Mouse (Mus musculus): ENCODE results near the gene Gtf2h5. TPM values are rescaled to one million over a fixed set of nuclear protein-coding genes. Genes with fewer than 3 reads are reported as not detected.

Gtf2h5 gene
- polyA plus RNA-seq, 1 experiment = 72.8 TPM

DNA sequence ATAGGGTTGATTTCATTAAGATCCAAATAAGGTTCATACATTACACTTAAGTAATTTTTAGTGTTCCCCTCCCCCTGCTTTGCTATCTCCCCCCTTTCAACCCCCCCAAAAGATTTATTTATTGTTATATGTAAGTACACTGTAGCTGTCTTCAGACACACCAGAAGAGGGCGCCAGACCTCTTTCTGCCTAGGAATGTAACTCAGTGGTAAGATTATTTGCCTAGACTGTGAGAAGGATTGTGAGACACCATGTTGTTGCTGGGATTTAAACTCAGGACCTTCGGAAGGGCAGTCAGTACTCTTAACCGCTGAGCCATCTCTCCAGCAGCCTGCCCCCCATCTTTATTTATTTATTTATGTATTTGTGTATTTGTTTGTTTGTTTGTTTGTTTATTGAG lies 31.4 kb downstream of the Gtf2h5 start:
- Histone ChIP-seq H3K27me3 (ENCODE audit: control insufficient read depth, insufficient read depth, insufficient read length) (no peaks in the 10 kb centered on the region), H3K36me3 (ENCODE audit: control insufficient read depth, insufficient read depth) (peaks cover 17% of the 10 kb centered on the region)

DNA sequence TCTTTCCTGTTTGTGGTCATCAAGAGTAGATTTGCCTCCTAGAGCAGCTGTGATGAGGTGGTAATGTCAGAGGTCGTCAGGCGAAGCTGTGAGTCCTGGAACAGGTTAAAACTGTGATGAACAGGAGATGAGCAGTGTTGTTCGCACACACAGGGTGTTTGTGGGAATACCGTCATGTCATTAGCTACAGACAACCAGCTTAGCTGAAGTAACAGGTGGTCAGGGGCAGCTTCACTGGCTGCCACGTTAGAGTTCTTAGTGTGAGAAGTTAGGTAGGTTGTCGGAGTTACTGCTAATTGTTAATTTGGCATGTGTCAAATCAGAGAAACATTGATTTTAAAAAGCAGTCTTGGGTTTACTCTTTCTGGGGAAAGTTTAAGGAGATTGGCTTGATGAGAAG lies 34.1 kb downstream of the Gtf2h5 start:
- peaks cover 100% of the 10 kb centered on the region for H3K79me2 ChIP-seq (ENCODE audit: control insufficient read depth, insufficient read depth)
- no peak overlapping the region for H3K4me3 ChIP-seq
- H3K36me3 ChIP-seq (ENCODE audit: control insufficient read depth, insufficient read depth) = peaks cover 17% of the 10 kb centered on the region
- no peak overlapping the region for H3ac ChIP-seq (ENCODE audit: control insufficient read depth, insufficient read length)
- no peaks in the 10 kb centered on the region for H3K27me3 ChIP-seq (ENCODE audit: control insufficient read depth, insufficient read depth, insufficient read length)
- H3K4me2 ChIP-seq (ENCODE audit: low read depth) = no peak overlapping the region
- TF ChIP-seq MYOD1 (IDR thresholded peaks at IDR 0.05; ENCODE audit: control insufficient read depth in 1 of 3, insufficient read length in 2 of 3, low read depth in 2 of 3) (peak in 1 of 3 experiments; percentile 59), POLR2AphosphoS2 (IDR thresholded peaks at IDR 0.05; ENCODE audit: insufficient read length, low read depth) (no peak)

More for the DNA sequence above, 31.4 kb downstream of the Gtf2h5 start:
- H3K79me2 ChIP-seq (ENCODE audit: control insufficient read depth, insufficient read depth) = peaks cover 90% of the 10 kb centered on the region
- H3K4me2 ChIP-seq (ENCODE audit: low read depth) = no peak overlapping the region
- TF ChIP-seq MYOG (IDR thresholded peaks at IDR 0.05; ENCODE audit: control insufficient read depth in 1 of 3, insufficient read depth in 1 of 3, insufficient read length in 2 of 3, low read depth in 2 of 3) = no peak
- no peak for TF ChIP-seq TCF3 (IDR thresholded peaks at IDR 0.05; ENCODE audit: insufficient read length, low read depth)
- TF ChIP-seq USF1 (IDR thresholded peaks at IDR 0.05; ENCODE audit: low read depth) = no peak
- TF ChIP-seq MAX (IDR thresholded peaks at IDR 0.05; ENCODE audit: low read depth) = no peak
- TF ChIP-seq REST (IDR thresholded peaks at IDR 0.05; ENCODE audit: insufficient read depth, insufficient read length) = no peak
- no peak for TF ChIP-seq TCF12 (IDR thresholded peaks at IDR 0.05; ENCODE audit: insufficient read depth, poor library complexity, severe bottlenecking)
- no peak for TF ChIP-seq POLR2A (IDR thresholded peaks at IDR 0.05; ENCODE audit: insufficient read length, low read depth)
- no peak for TF ChIP-seq POLR2AphosphoS2 (IDR thresholded peaks at IDR 0.05; ENCODE audit: insufficient read length, low read depth)
- TF ChIP-seq E2F4 (IDR thresholded peaks at IDR 0.05; ENCODE audit: insufficient read depth) = no peak
- TF ChIP-seq SRF (IDR thresholded peaks at IDR 0.05; ENCODE audit: control insufficient read depth, insufficient read length, low read depth) = no peak
- TF ChIP-seq MYOD1 (IDR thresholded peaks at IDR 0.05; ENCODE audit: control insufficient read depth in 1 of 3, insufficient read length in 2 of 3, low read depth in 2 of 3) = no peak
- TF ChIP-seq CEBPB (IDR thresholded peaks at IDR 0.05; ENCODE audit: insufficient read depth, poor library complexity, severe bottlenecking) = no peak
- no peak overlapping the region for H3ac ChIP-seq (ENCODE audit: control insufficient read depth, insufficient read length)
- no peak overlapping the region for H3K4me3 ChIP-seq

DNA sequence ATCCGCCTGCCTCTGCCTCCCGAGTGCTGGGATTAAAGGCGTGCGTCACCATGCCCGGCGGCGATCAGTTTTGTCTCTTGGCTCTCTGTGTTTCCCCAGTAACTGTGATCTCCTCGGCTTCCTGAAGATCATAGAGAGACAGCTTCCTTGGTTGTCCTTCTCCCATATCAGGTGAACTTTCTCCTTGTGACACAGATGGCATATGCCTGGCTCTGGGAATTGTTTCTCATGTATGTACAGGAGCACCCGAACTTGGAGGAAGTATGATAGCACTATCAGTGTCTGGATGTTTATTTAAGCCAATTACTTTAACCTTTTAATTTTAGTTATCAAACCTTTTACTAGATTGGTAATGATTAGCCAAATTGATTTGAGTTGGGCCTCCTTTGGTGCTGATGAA lies 35.5 kb downstream of the Gtf2h5 start:
- Histone ChIP-seq H3ac (ENCODE audit: control insufficient read depth, insufficient read length) (no peak overlapping the region), H3K27me3 (ENCODE audit: control insufficient read depth, insufficient read depth, insufficient read length) (no peaks in the 10 kb centered on the region), H3K36me3 (ENCODE audit: control insufficient read depth, insufficient read depth) (peaks cover 17% of the 10 kb centered on the region), H3K4me3 (no peak overlapping the region), H3K79me2 (ENCODE audit: control insufficient read depth, insufficient read depth) (peaks cover 100% of the 10 kb centered on the region), H3K4me2 (ENCODE audit: low read depth) (no peak overlapping the region)
- TF ChIP-seq SRF (IDR thresholded peaks at IDR 0.05; ENCODE audit: control insufficient read depth, insufficient read length, low read depth) = no peak
- no peak for TF ChIP-seq POLR2A (IDR thresholded peaks at IDR 0.05; ENCODE audit: insufficient read length, low read depth)
- TF ChIP-seq USF1 (IDR thresholded peaks at IDR 0.05; ENCODE audit: low read depth) = no peak
- TF ChIP-seq POLR2AphosphoS2 (IDR thresholded peaks at IDR 0.05; ENCODE audit: insufficient read length, low read depth) = no peak
- TF ChIP-seq TCF3 (IDR thresholded peaks at IDR 0.05; ENCODE audit: insufficient read length, low read depth) = no peak
- no peak for TF ChIP-seq REST (IDR thresholded peaks at IDR 0.05; ENCODE audit: insufficient read depth, insufficient read length)
- no peak for TF ChIP-seq TCF12 (IDR thresholded peaks at IDR 0.05; ENCODE audit: insufficient read depth, poor library complexity, severe bottlenecking)
- no peak for TF ChIP-seq MAX (IDR thresholded peaks at IDR 0.05; ENCODE audit: low read depth)
- no peak for TF ChIP-seq E2F4 (IDR thresholded peaks at IDR 0.05; ENCODE audit: insufficient read depth)
- TF ChIP-seq CEBPB (IDR thresholded peaks at IDR 0.05; ENCODE audit: insufficient read depth, poor library complexity, severe bottlenecking) = no peak
- no peak for TF ChIP-seq MYOG (IDR thresholded peaks at IDR 0.05; ENCODE audit: control insufficient read depth in 1 of 3, insufficient read depth in 1 of 3, insufficient read length in 2 of 3, low read depth in 2 of 3)
- no peak for TF ChIP-seq MYOD1 (IDR thresholded peaks at IDR 0.05; ENCODE audit: control insufficient read depth in 1 of 3, insufficient read length in 2 of 3, low read depth in 2 of 3)

DNA sequence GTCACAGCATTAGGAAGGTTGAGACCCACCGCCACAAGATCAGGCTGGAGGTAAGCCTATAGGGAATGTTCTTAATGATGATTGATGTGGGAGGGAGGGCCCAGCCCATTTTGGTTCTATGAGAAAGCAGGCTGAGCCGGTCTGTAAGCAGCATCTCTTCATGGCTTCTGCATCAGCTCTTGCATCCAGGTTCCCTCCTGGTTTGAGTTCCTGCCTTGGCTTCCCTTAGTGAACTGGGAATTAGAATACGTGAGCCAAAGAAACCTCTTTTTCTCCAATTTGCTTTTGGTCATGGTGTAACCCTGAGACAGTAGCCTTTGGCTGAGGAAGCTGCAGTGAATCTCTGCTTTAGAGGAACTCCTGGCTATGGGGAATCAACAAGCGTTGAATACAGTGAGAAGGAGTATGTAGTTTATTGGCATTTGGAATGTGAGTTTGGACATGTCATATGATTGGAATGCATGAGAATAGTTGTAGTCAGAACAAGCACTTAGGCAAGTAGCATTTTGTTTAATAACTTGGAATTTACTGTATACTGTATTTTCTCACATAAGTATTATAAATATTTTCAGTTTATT lies 37.7 kb downstream of the Gtf2h5 start:
- H3K4me3 ChIP-seq = no peak overlapping the region
- no peak overlapping the region for H3ac ChIP-seq (ENCODE audit: control insufficient read depth, insufficient read length)
- H3K79me2 ChIP-seq (ENCODE audit: control insufficient read depth, insufficient read depth) = peaks cover 91% of the 10 kb centered on the region
- no peak for TF ChIP-seq USF1 (IDR thresholded peaks at IDR 0.05; ENCODE audit: low read depth)
- TF ChIP-seq MYOG (IDR thresholded peaks at IDR 0.05; ENCODE audit: control insufficient read depth in 1 of 3, insufficient read depth in 1 of 3, insufficient read length in 2 of 3, low read depth in 2 of 3) = no peak
- TF ChIP-seq E2F4 (IDR thresholded peaks at IDR 0.05; ENCODE audit: insufficient read depth) = no peak
- TF ChIP-seq POLR2A (IDR thresholded peaks at IDR 0.05; ENCODE audit: insufficient read length, low read depth) = no peak
- TF ChIP-seq TCF3 (IDR thresholded peaks at IDR 0.05; ENCODE audit: insufficient read length, low read depth) = no peak
- no peak for TF ChIP-seq TCF12 (IDR thresholded peaks at IDR 0.05; ENCODE audit: insufficient read depth, poor library complexity, severe bottlenecking)
- no peak for TF ChIP-seq CEBPB (IDR thresholded peaks at IDR 0.05; ENCODE audit: insufficient read depth, poor library complexity, severe bottlenecking)
- no peak for TF ChIP-seq REST (IDR thresholded peaks at IDR 0.05; ENCODE audit: insufficient read depth, insufficient read length)
- H3K4me2 ChIP-seq (ENCODE audit: low read depth) = peak overlapping the region; percentile 43
- H3K27me3 ChIP-seq (ENCODE audit: control insufficient read depth, insufficient read depth, insufficient read length) = no peaks in the 10 kb centered on the region
- H3K36me3 ChIP-seq (ENCODE audit: control insufficient read depth, insufficient read depth) = peaks cover 12% of the 10 kb centered on the region

DNA sequence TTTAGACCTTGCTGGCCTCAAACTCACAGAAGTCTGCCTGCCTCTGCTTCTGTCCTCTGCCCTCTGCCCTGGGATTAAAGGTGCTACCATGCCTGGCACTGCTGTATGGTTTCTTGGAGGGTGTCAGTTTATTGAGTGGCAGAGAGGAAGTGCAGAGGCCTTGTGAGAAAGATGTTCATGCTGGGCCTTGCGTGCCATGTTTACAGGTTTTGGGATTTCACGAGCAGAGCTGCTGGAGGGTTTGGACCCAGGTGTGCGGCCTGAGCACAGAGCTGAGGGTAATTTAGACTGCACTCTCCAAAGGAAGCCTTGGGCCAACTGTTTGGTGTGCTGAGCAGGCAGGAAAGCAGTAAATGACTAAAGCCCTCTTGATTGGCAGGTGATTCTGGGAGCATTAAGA lies 38.3 kb downstream of the Gtf2h5 start:
- no peak overlapping the region for H3K4me2 ChIP-seq (ENCODE audit: low read depth)
- TF ChIP-seq SRF (IDR thresholded peaks at IDR 0.05; ENCODE audit: control insufficient read depth, insufficient read length, low read depth) (no peak), E2F4 (IDR thresholded peaks at IDR 0.05; ENCODE audit: insufficient read depth) (no peak), MAX (IDR thresholded peaks at IDR 0.05; ENCODE audit: low read depth) (no peak), MYOG (IDR thresholded peaks at IDR 0.05; ENCODE audit: control insufficient read depth in 1 of 3, insufficient read depth in 1 of 3, insufficient read length in 2 of 3, low read depth in 2 of 3) (no peak), TCF12 (IDR thresholded peaks at IDR 0.05; ENCODE audit: insufficient read depth, poor library complexity, severe bottlenecking) (no peak), POLR2AphosphoS2 (IDR thresholded peaks at IDR 0.05; ENCODE audit: insufficient read length, low read depth) (no peak), USF1 (IDR thresholded peaks at IDR 0.05; ENCODE audit: low read depth) (no peak), REST (IDR thresholded peaks at IDR 0.05; ENCODE audit: insufficient read depth, insufficient read length) (no peak), CEBPB (IDR thresholded peaks at IDR 0.05; ENCODE audit: insufficient read depth, poor library complexity, severe bottlenecking) (no peak), TCF3 (IDR thresholded peaks at IDR 0.05; ENCODE audit: insufficient read length, low read depth) (no peak), MYOD1 (IDR thresholded peaks at IDR 0.05; ENCODE audit: control insufficient read depth in 1 of 3, insufficient read length in 2 of 3, low read depth in 2 of 3) (no peak), POLR2A (IDR thresholded peaks at IDR 0.05; ENCODE audit: insufficient read length, low read depth) (no peak)
- H3ac ChIP-seq (ENCODE audit: control insufficient read depth, insufficient read length) = no peak overlapping the region
- no peak overlapping the region for H3K4me3 ChIP-seq
- no peaks in the 10 kb centered on the region for H3K27me3 ChIP-seq (ENCODE audit: control insufficient read depth, insufficient read depth, insufficient read length)
- H3K36me3 ChIP-seq (ENCODE audit: control insufficient read depth, insufficient read depth) = peaks cover 14% of the 10 kb centered on the region
- peaks cover 91% of the 10 kb centered on the region for H3K79me2 ChIP-seq (ENCODE audit: control insufficient read depth, insufficient read depth)
